Mouse (Mus musculus): ENCODE measurements around the gene Sestd1.
A peak's percentile ranks its signal among the peaks of the same experiment; 100 is the strongest.

DNA sequence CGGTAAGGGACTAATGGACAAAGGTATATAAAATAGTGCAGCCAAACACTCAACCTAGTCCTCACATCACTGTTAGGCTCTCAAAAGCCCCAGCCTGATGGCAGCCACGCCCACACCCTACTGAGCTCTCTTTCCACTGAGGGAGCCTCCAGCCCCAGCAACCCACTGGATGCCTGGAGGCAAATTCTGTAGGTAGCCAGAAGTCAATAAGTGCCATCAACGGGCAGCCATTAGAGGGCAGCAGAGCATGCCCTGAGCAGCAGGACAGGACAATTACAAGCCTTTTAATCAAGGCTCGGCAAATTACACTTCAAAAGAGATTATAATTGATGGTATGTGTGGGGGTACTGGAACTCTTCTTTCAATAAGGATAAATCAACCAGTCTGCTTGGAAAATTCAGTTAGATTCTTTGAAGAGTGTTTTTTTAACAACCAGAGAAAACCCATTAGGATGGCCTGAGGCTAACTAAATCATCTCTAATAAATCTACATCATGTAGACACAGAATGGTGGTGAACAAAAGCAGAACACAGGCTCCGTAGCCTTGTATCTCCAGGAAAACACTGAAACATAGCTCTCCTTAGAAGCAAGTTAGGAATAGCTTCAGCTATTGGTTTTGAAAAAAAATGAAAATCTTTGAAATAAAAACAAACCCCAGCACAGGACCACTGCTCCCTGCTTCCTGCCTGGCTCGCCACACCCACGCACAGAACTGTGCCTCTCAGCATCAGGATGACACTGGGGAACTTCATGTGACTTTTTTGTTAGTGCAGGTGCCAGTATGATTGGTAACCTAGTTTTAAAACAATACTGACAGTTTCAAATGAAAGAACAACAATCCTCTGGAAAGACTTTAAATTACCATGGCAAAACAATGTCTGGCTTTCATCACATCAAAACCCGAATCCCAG, 30.4 kb downstream of the Sestd1 start:
- TF ChIP-seq CTCF (IDR thresholded peaks at IDR 0.05; ENCODE audit: control insufficient read depth, insufficient read depth, insufficient read length) (peak; percentile 61), USF1 (IDR thresholded peaks at IDR 0.05; ENCODE audit: low read depth) (no peak), MYOD1 (IDR thresholded peaks at IDR 0.05; ENCODE audit: control insufficient read depth, insufficient read length, low read depth) (no peak), MYOG (IDR thresholded peaks at IDR 0.05; ENCODE audit: control insufficient read depth, extremely low read depth, insufficient read length) (no peak), FOSL1 (IDR thresholded peaks at IDR 0.05; ENCODE audit: insufficient read depth, low read length, poor library complexity, severe bottlenecking) (no peak), MAX (IDR thresholded peaks at IDR 0.05) (no peak)

All from C2C12 (cell line).